Mouse (Mus musculus): ENCODE results near the gene Arhgef38. TPM values are rescaled to one million over a fixed set of nuclear protein-coding genes. Genes with fewer than 3 reads are reported as not detected.

The Arhgef38 gene
- polyA plus RNA-seq, 1 experiment from 2014 or later: 0.04 TPM

GRCm38 (mm10) chr3:133111741-133112140 is 123.0 kb downstream of the Arhgef38 start:
- no peak overlapping the region for H3K9ac ChIP-seq (ENCODE audit: low read depth, low read length)
- no peaks in the 10 kb centered on the region for H3K4me1 ChIP-seq (ENCODE audit: control insufficient read depth, low read depth, low read length)
- no peak overlapping the region for H3K4me3 ChIP-seq (ENCODE audit: low read depth, low read length)
- peaks cover 16% of the 10 kb centered on the region for H3K36me3 ChIP-seq (ENCODE audit: control insufficient read depth, insufficient read depth)
- ATAC-seq (ENCODE audit: low read depth): no peak
- no peaks in the 10 kb centered on the region for H3K27me3 ChIP-seq (ENCODE audit: control insufficient read depth, insufficient read depth, low read depth, low read length)
- WGBS (ENCODE audit: insufficient replicate concordance): 20% methylated on average over 2 of the region's 2 CpGs
- no peak overlapping the region for H3K4me2 ChIP-seq (ENCODE audit: low read depth, low read length)
- H3K9me3 ChIP-seq (replicated peaks; ENCODE audit: control insufficient read depth, low read length): no peaks in the 10 kb centered on the region
- H3K27ac ChIP-seq (ENCODE audit: low read length): no peak overlapping the region

GRCm38 (mm10) chr3:133109844-133110243 is 124.9 kb downstream of the Arhgef38 start:
- Histone ChIP-seq H3K27me3 (ENCODE audit: control insufficient read depth, insufficient read depth, low read depth, low read length) (no peaks in the 10 kb centered on the region), H3K4me1 (ENCODE audit: control insufficient read depth, low read depth, low read length) (no peaks in the 10 kb centered on the region), H3K4me3 (ENCODE audit: low read depth, low read length) (no peak overlapping the region), H3K9me3 (replicated peaks; ENCODE audit: control insufficient read depth, low read length) (no peaks in the 10 kb centered on the region), H3K36me3 (ENCODE audit: control insufficient read depth, insufficient read depth) (peaks cover 20% of the 10 kb centered on the region), H3K4me2 (ENCODE audit: low read depth, low read length) (no peak overlapping the region), H3K9ac (ENCODE audit: low read depth, low read length) (no peak overlapping the region), H3K27ac (ENCODE audit: low read length) (no peak overlapping the region)
- ATAC-seq (ENCODE audit: low read depth): no peak
- WGBS (ENCODE audit: insufficient replicate concordance): 67% methylated on average over 4 of the region's 4 CpGs

- no peak overlapping the region for H3K4me2 ChIP-seq (ENCODE audit: low read depth, low read length)
- H3K4me1 ChIP-seq (ENCODE audit: control insufficient read depth, low read depth, low read length): no peaks in the 10 kb centered on the region
- ATAC-seq (ENCODE audit: low read depth): no peak
- H3K27ac ChIP-seq (ENCODE audit: low read length): no peak overlapping the region
- H3K9ac ChIP-seq (ENCODE audit: low read depth, low read length): no peak overlapping the region
- no peak overlapping the region for H3K4me3 ChIP-seq (ENCODE audit: low read depth, low read length)
- H3K27me3 ChIP-seq (ENCODE audit: control insufficient read depth, insufficient read depth, low read depth, low read length): no peaks in the 10 kb centered on the region
- peaks cover 29% of the 10 kb centered on the region for H3K36me3 ChIP-seq (ENCODE audit: control insufficient read depth, insufficient read depth)
- no peaks in the 10 kb centered on the region for H3K9me3 ChIP-seq (replicated peaks; ENCODE audit: control insufficient read depth, low read length)
- WGBS (ENCODE audit: insufficient replicate concordance): 76% methylated on average over 4 of the region's 4 CpGs
Measured at GRCm38 (mm10) chr3:133108731-133109130, 126.0 kb downstream of the Arhgef38 start.

- no peak overlapping the region for H3K27ac ChIP-seq (ENCODE audit: low read length)
- H3K4me1 ChIP-seq (ENCODE audit: control insufficient read depth, low read depth, low read length): no peaks in the 10 kb centered on the region
- ATAC-seq (ENCODE audit: low read depth): no peak
- H3K4me3 ChIP-seq (ENCODE audit: low read depth, low read length): no peak overlapping the region
- H3K27me3 ChIP-seq (ENCODE audit: control insufficient read depth, insufficient read depth, low read depth, low read length): no peaks in the 10 kb centered on the region
- peaks cover 36% of the 10 kb centered on the region for H3K36me3 ChIP-seq (ENCODE audit: control insufficient read depth, insufficient read depth)
- no peak overlapping the region for H3K4me2 ChIP-seq (ENCODE audit: low read depth, low read length)
- 75% methylated on average over 3 of the region's 3 CpGs for WGBS (ENCODE audit: insufficient replicate concordance)
- H3K9me3 ChIP-seq (replicated peaks; ENCODE audit: control insufficient read depth, low read length): no peaks in the 10 kb centered on the region
- H3K9ac ChIP-seq (ENCODE audit: low read depth, low read length): no peak overlapping the region
Measured at GRCm38 (mm10) chr3:133104436-133104835, 130.3 kb downstream of the Arhgef38 start.

- Histone ChIP-seq H3K4me3 (ENCODE audit: low read depth, low read length) (no peak overlapping the region), H3K36me3 (ENCODE audit: control insufficient read depth, insufficient read depth) (peaks cover 32% of the 10 kb centered on the region), H3K27ac (ENCODE audit: low read length) (no peak overlapping the region), H3K27me3 (ENCODE audit: control insufficient read depth, insufficient read depth, low read depth, low read length) (no peaks in the 10 kb centered on the region), H3K9me3 (replicated peaks; ENCODE audit: control insufficient read depth, low read length) (no peaks in the 10 kb centered on the region), H3K4me2 (ENCODE audit: low read depth, low read length) (no peak overlapping the region), H3K9ac (ENCODE audit: low read depth, low read length) (no peak overlapping the region), H3K4me1 (ENCODE audit: control insufficient read depth, low read depth, low read length) (no peaks in the 10 kb centered on the region)
- 73% methylated on average over 3 of the region's 3 CpGs for WGBS (ENCODE audit: insufficient replicate concordance)
- ATAC-seq (ENCODE audit: low read depth): no peak
Measured at GRCm38 (mm10) chr3:133103768-133104167, 131.0 kb downstream of the Arhgef38 start.

GRCm38 (mm10) chr3:133098909-133099308 is 135.8 kb downstream of the Arhgef38 start:
- H3K4me2 ChIP-seq (ENCODE audit: low read depth, low read length): no peak overlapping the region
- ATAC-seq (ENCODE audit: low read depth): no peak
- H3K36me3 ChIP-seq (ENCODE audit: control insufficient read depth, insufficient read depth): peaks cover 19% of the 10 kb centered on the region
- no peak overlapping the region for H3K9ac ChIP-seq (ENCODE audit: low read depth, low read length)
- H3K27ac ChIP-seq (ENCODE audit: low read length): no peak overlapping the region
- peaks cover 9% of the 10 kb centered on the region for H3K4me1 ChIP-seq (ENCODE audit: control insufficient read depth, low read depth, low read length)
- 76% methylated on average over 2 of the region's 2 CpGs for WGBS (ENCODE audit: insufficient replicate concordance)
- no peaks in the 10 kb centered on the region for H3K27me3 ChIP-seq (ENCODE audit: control insufficient read depth, insufficient read depth, low read depth, low read length)
- no peak overlapping the region for H3K4me3 ChIP-seq (ENCODE audit: low read depth, low read length)
- no peaks in the 10 kb centered on the region for H3K9me3 ChIP-seq (replicated peaks; ENCODE audit: control insufficient read depth, low read length)

- WGBS (ENCODE audit: insufficient replicate concordance): 25% methylated on average over 4 of the region's 4 CpGs
- no peaks in the 10 kb centered on the region for H3K9me3 ChIP-seq (replicated peaks; ENCODE audit: control insufficient read depth, low read length)
- peaks cover 15% of the 10 kb centered on the region for H3K36me3 ChIP-seq (ENCODE audit: control insufficient read depth, insufficient read depth)
- no peak overlapping the region for H3K27ac ChIP-seq (ENCODE audit: low read length)
- H3K4me3 ChIP-seq (ENCODE audit: low read depth, low read length): no peak overlapping the region
- H3K9ac ChIP-seq (ENCODE audit: low read depth, low read length): no peak overlapping the region
- H3K4me1 ChIP-seq (ENCODE audit: control insufficient read depth, low read depth, low read length): peaks cover 12% of the 10 kb centered on the region
- no peak overlapping the region for H3K4me2 ChIP-seq (ENCODE audit: low read depth, low read length)
- peak; percentile 78 for ATAC-seq (ENCODE audit: low read depth)
- H3K27me3 ChIP-seq (ENCODE audit: control insufficient read depth, insufficient read depth, low read depth, low read length): no peaks in the 10 kb centered on the region
Measured at GRCm38 (mm10) chr3:133098336-133098735, 136.4 kb downstream of the Arhgef38 start.

GRCm38 (mm10) chr3:133097936-133098335 is 136.8 kb downstream of the Arhgef38 start:
- 39% methylated on average over 6 of the region's 6 CpGs for WGBS (ENCODE audit: insufficient replicate concordance)
- H3K9ac ChIP-seq (ENCODE audit: low read depth, low read length): no peak overlapping the region
- H3K4me1 ChIP-seq (ENCODE audit: control insufficient read depth, low read depth, low read length): peaks cover 12% of the 10 kb centered on the region
- H3K4me2 ChIP-seq (ENCODE audit: low read depth, low read length): no peak overlapping the region
- H3K27me3 ChIP-seq (ENCODE audit: control insufficient read depth, insufficient read depth, low read depth, low read length): no peaks in the 10 kb centered on the region
- no peak overlapping the region for H3K4me3 ChIP-seq (ENCODE audit: low read depth, low read length)
- H3K9me3 ChIP-seq (replicated peaks; ENCODE audit: control insufficient read depth, low read length): no peaks in the 10 kb centered on the region
- no peak overlapping the region for H3K27ac ChIP-seq (ENCODE audit: low read length)
- peak; percentile 25 for ATAC-seq (ENCODE audit: low read depth)
- peaks cover 15% of the 10 kb centered on the region for H3K36me3 ChIP-seq (ENCODE audit: control insufficient read depth, insufficient read depth)

GRCm38 (mm10) chr3:133094305-133094704 is 140.4 kb downstream of the Arhgef38 start:
- H3K4me3 ChIP-seq (ENCODE audit: low read depth, low read length): no peak overlapping the region
- no peak overlapping the region for H3K4me2 ChIP-seq (ENCODE audit: low read depth, low read length)
- peaks cover 5% of the 10 kb centered on the region; the same call in 1 of the 2 replicates for H3K36me3 ChIP-seq (ENCODE audit: control insufficient read depth, insufficient read depth)
- no peaks in the 10 kb centered on the region for H3K9me3 ChIP-seq (replicated peaks; ENCODE audit: control insufficient read depth, low read length)
- no peak for ATAC-seq (ENCODE audit: low read depth)
- peaks cover 12% of the 10 kb centered on the region for H3K4me1 ChIP-seq (ENCODE audit: control insufficient read depth, low read depth, low read length)
- H3K9ac ChIP-seq (ENCODE audit: low read depth, low read length): no peak overlapping the region
- no peak overlapping the region for H3K27ac ChIP-seq (ENCODE audit: low read length)
- H3K27me3 ChIP-seq (ENCODE audit: control insufficient read depth, insufficient read depth, low read depth, low read length): no peaks in the 10 kb centered on the region
- WGBS (ENCODE audit: insufficient replicate concordance): 50% methylated on average over 1 of the region's 1 CpGs
